Mouse (Mus musculus) MEL (cell line): ENCODE data around the gene Xntrpc.

Experiments
- BHLHE40 ChIP-seq: IDR thresholded peaks from 2 replicates; pipeline ENCODE4 v1.6.1; 2012; ENCODE audit warnings: low read depth, mild to moderate bottlenecking, inconsistent platforms, low read length, improper control_type of control experiment, borderline replicate concordance
- CHD2 ChIP-seq: IDR thresholded peaks from 2 replicates; pipeline ENCODE4 v1.6.1; 2011; ENCODE audit warnings: low read length, improper control_type of control experiment
- CTCF ChIP-seq, 3 experiments: IDR thresholded peaks in 2 of 3; conservative IDR thresholded peaks in 1 of 3; 2 replicates each; pipeline ENCODE4 v1.5.1; 2011 to 2012; ENCODE audit warnings: low read length in 3 of 3, low read depth in 2 of 3, mild to moderate bottlenecking in 2 of 3, improper control_type of control experiment in 1 of 3, inconsistent platforms in 1 of 3, mixed read lengths in 1 of 3, moderate library complexity in 1 of 3; ENCODE audit not compliant: control insufficient read depth in 1 of 3, insufficient read depth in 1 of 3, poor library complexity in 1 of 3, severe bottlenecking in 1 of 3
- EP300 ChIP-seq, 2 experiments: IDR thresholded peaks; 2 replicates each; pipeline ENCODE4 v1.6.1; 2011; ENCODE audit warnings: improper control_type of control experiment in 2 of 2, low read length in 2 of 2, low read depth in 1 of 2, mild to moderate bottlenecking in 1 of 2
- MAFK ChIP-seq: IDR thresholded peaks from 2 replicates; pipeline ENCODE4 v1.6.1; 2011; ENCODE audit warnings: low read depth, mild to moderate bottlenecking, low read length, improper control_type of control experiment, borderline replicate concordance
- MAX ChIP-seq: IDR thresholded peaks from 2 replicates; pipeline ENCODE4 v1.6.1; 2011; ENCODE audit warnings: low read length, improper control_type of control experiment
- MEF2A ChIP-seq: IDR thresholded peaks from 2 replicates; pipeline ENCODE4 v1.6.1; 2014; ENCODE audit warnings: low read depth, mild to moderate bottlenecking, inconsistent platforms, low read length, improper control_type of control experiment; ENCODE audit not compliant: poor library complexity, insufficient replicate concordance, severe bottlenecking; ENCODE audit errors: extremely low read depth
- MXI1 ChIP-seq: IDR thresholded peaks from 2 replicates; pipeline ENCODE4 v1.6.1; 2011; ENCODE audit warnings: mild to moderate bottlenecking, low read depth, low read length, improper control_type of control experiment
- MYC ChIP-seq: IDR thresholded peaks from 2 replicates; pipeline ENCODE4 v1.6.1; 2011; ENCODE audit warnings: low read depth, mild to moderate bottlenecking, low read length, improper control_type of control experiment, moderate library complexity
- POLR2A ChIP-seq, 2 experiments: IDR thresholded peaks; 2 replicates each; pipeline ENCODE4 v1.6.1; 2011 to 2012; ENCODE audit warnings: low read length in 2 of 2, mild to moderate bottlenecking in 2 of 2, control low read depth in 1 of 2, improper control_type of control experiment in 1 of 2, low read depth in 1 of 2, moderate library complexity in 1 of 2; ENCODE audit not compliant: control insufficient read depth in 1 of 2, insufficient read depth in 1 of 2, poor library complexity in 1 of 2
- POLR2AphosphoS5 ChIP-seq: IDR thresholded peaks from 2 replicates; pipeline ENCODE4 v1.6.1; 2012; ENCODE audit warnings: low read depth, borderline replicate concordance, mild to moderate bottlenecking, inconsistent platforms, low read length, moderate library complexity, mixed read lengths
- SIN3A ChIP-seq: IDR thresholded peaks from 2 replicates; pipeline ENCODE4 v1.6.1; 2012; ENCODE audit warnings: low read length, improper control_type of control experiment, inconsistent platforms
- TAL1 ChIP-seq: IDR thresholded peaks from 2 replicates; pipeline ENCODE4 v1.6.1; 2012; ENCODE audit warnings: mild to moderate bottlenecking, inconsistent platforms, low read length, moderate library complexity, mixed read lengths
- ZMIZ1 ChIP-seq: IDR thresholded peaks from 2 replicates; pipeline ENCODE4 v1.6.1; 2012; ENCODE audit warnings: low read depth, mild to moderate bottlenecking, inconsistent platforms, low read length, improper control_type of control experiment, moderate library complexity

DNA sequence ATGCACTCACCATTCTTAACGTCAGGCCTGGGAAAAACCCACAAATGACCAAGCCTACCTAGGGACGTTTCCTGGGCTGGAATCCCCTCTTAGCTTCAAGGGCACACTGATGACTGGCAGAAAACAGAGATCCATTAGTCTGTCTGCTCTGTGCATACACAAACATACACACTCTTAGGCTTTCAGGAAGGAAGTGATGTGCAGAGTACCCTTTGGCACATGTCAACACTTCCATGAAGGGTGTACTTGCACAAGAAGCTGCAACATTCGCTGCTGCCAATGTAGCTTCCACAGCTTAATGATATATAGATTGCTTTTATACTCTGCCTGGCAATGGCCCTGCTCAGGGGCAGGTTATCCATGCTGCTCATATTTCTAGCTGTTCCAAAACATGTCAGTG, 46.2 kb upstream of the Xntrpc start:
- TF ChIP-seq MYC (no peak), CTCF (IDR thresholded peaks at IDR 0.05 in 2 of 3, conservative IDR thresholded peaks at IDR 0.05 in 1 of 3; ENCODE audit: control insufficient read depth in 1 of 3, insufficient read depth in 1 of 3, low read depth in 2 of 3, low read length in 3 of 3, poor library complexity in 1 of 3, severe bottlenecking in 1 of 3) (no peak), MXI1 (no peak), MAX (no peak), MAFK (no peak), ZMIZ1 (no peak), SIN3A (no peak), POLR2AphosphoS5 (no peak), MEF2A (no peak), BHLHE40 (no peak), POLR2A (IDR thresholded peaks at IDR 0.05; ENCODE audit: control insufficient read depth in 1 of 2, insufficient read depth in 1 of 2, low read depth in 1 of 2, low read length in 2 of 2, poor library complexity in 1 of 2) (no peak), TAL1 (no peak), CHD2 (no peak), EP300 (IDR thresholded peaks at IDR 0.05; ENCODE audit: low read depth in 1 of 2, low read length in 2 of 2) (no peak)
